Mouse (Mus musculus): Measurements from ENCODE around the gene Atp8b2. TPM values are rescaled to one million over a fixed set of nuclear protein-coding genes. Genes with fewer than 3 reads are reported as not detected.
A peak's percentile ranks its signal among the peaks of the same experiment; 100 is the strongest.

Atp8b2 gene
- polyA plus RNA-seq, 1 experiment from 2014 or later, result 19.1 TPM

- no peaks in the 10 kb centered on the region for H3K36me3 ChIP-seq (ENCODE audit: control insufficient read depth, insufficient read depth, low read length)
- H3K4me1 ChIP-seq (replicated peaks; ENCODE audit: control insufficient read depth, insufficient read depth, low read length), result 0 out of 2 replicates have a peak, but pooled peaks cover 2% of the 10 kb centered on the region
- no peak overlapping the region for H3K9ac ChIP-seq (ENCODE audit: low read depth, low read length)
- ATAC-seq (ENCODE audit: low FRiP score), result no peak
- no peak overlapping the region for H3K4me3 ChIP-seq (ENCODE audit: low read depth, low read length)
- H3K9me3 ChIP-seq (ENCODE audit: control insufficient read depth, low read length), result no peaks in the 10 kb centered on the region
- H3K4me2 ChIP-seq (replicated peaks; ENCODE audit: low read depth, low read length), result no peak overlapping the region
- WGBS, result 61% methylated on average over 3 of the region's 3 CpGs
- no peak overlapping the region for H3K27ac ChIP-seq (ENCODE audit: low read depth, low read length)
- peaks cover 15% of the 10 kb centered on the region for H3K27me3 ChIP-seq (ENCODE audit: control insufficient read depth, insufficient read depth, low read length)
- no peak for DNase-seq (ENCODE audit: low spot score)
Observed at GRCm38 (mm10) chr3:89917408-89917807, 45.9 kb downstream of the Atp8b2 start.

- ATAC-seq (ENCODE audit: low FRiP score), result no peak
Observed at GRCm38 (mm10) chr3:89916622-89917021, 46.7 kb downstream of the Atp8b2 start.

DNA sequence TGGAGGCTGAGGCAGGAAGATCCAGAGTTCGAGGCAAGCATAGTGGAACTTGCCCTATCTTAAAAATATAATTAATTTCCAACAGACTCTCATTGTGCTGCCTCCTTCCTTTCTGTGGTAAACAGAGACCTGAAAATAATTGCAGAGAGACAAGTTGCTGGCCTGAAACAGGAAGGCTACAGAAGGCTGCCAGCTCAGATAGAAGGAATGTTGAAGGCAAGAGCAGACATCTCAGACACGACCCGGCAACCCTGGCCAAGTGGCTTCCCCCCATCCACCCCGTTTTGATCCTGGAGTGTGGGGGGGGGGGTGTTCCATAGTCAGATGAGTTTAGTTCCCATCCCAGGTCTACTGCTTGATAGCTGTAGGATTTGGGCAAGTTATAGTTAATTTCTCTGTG lies 48.6 kb downstream of the Atp8b2 start:
- H3K36me3 ChIP-seq (ENCODE audit: control insufficient read depth, insufficient read depth, low read length), result no peaks in the 10 kb centered on the region
- peaks cover 20% of the 10 kb centered on the region for H3K27me3 ChIP-seq (ENCODE audit: control insufficient read depth, insufficient read depth, low read length)
- no peak overlapping the region for H3K4me3 ChIP-seq (ENCODE audit: low read depth, low read length)
- H3K9me3 ChIP-seq (ENCODE audit: control insufficient read depth, low read length), result no peaks in the 10 kb centered on the region
- ATAC-seq (ENCODE audit: low FRiP score) (no peak), DNase-seq (ENCODE audit: low spot score) (no peak)
- H3K4me2 ChIP-seq (replicated peaks; ENCODE audit: low read depth, low read length), result no peak overlapping the region
- WGBS, result 79% methylated on average over 4 of the region's 4 CpGs
- H3K27ac ChIP-seq (ENCODE audit: low read depth, low read length), result no peak overlapping the region
- H3K4me1 ChIP-seq (replicated peaks; ENCODE audit: control insufficient read depth, insufficient read depth, low read length), result 0 out of 2 replicates have a peak, but pooled peaks cover 2% of the 10 kb centered on the region
- H3K9ac ChIP-seq (ENCODE audit: low read depth, low read length), result no peak overlapping the region

More at GRCm38 (mm10) chr3:89916622-89917021, 46.7 kb downstream of the Atp8b2 start:
- Histone ChIP-seq H3K27ac (ENCODE audit: low read depth, low read length) (no peak overlapping the region), H3K4me1 (replicated peaks; ENCODE audit: control insufficient read depth, insufficient read depth, low read length) (0 out of 2 replicates have a peak, but pooled peaks cover 2% of the 10 kb centered on the region), H3K27me3 (ENCODE audit: control insufficient read depth, insufficient read depth, low read length) (peaks cover 20% of the 10 kb centered on the region), H3K9ac (ENCODE audit: low read depth, low read length) (no peak overlapping the region), H3K9me3 (ENCODE audit: control insufficient read depth, low read length) (no peaks in the 10 kb centered on the region), H3K4me3 (ENCODE audit: low read depth, low read length) (no peak overlapping the region), H3K36me3 (ENCODE audit: control insufficient read depth, insufficient read depth, low read length) (no peaks in the 10 kb centered on the region), H3K4me2 (replicated peaks; ENCODE audit: low read depth, low read length) (no peak overlapping the region)
- WGBS, result 90% methylated on average over 1 of the region's 1 CpGs
- DNase-seq (ENCODE audit: low spot score), result no peak

DNA sequence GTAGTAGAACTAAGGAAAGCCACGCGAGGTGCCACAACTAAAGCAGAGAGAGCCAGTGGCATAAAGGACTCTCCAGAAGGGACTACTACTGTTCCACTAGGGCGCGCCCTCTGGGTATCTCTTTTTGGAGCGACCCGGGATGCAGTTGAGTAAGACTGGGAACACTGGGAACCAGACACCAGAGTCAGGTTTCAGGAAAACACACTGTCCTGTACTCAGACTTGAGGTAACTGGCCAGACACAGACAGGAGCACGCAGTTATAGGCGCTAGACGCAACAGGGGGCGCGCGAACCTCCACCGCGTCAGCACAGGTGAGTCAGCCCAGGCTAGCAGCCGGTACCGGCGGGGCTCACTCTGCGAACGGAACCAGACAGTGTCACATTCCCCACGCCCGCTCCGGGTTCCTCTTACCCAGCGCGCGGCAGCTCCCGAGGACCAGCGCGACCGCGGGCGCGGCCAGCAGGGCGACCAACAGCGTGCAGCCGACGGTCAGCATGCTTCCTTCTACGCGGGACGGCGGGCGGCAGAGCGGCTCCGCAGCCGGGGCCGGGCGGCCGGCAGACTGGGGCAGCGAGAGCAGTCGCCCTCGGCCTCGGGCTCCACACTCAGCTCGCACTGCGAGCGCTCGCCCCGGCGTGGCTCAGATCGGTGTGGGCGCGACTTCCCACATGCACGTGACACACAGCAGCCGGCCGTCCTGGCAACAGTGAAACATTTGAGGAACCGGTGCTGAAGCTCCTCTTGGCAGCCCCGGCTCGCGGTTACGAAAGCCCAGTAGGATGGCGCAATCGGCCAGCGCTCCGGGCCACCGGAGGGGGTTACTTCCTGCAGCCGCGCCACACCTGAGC lies 50.5 kb downstream of the Atp8b2 start, which contains the start of gene Il6ra:
Gene Il6ra (minus strand): TSS at position 654 of the 849 bp plus-strand sequence.
- Histone ChIP-seq H3K9me3 (ENCODE audit: control insufficient read depth, low read length) (no peaks in the 10 kb centered on the region), H3K36me3 (ENCODE audit: control insufficient read depth, insufficient read depth, low read length) (no peaks in the 10 kb centered on the region), H3K4me1 (replicated peaks; ENCODE audit: control insufficient read depth, insufficient read depth, low read length) (0 out of 2 replicates have a peak, but pooled peaks cover 2% of the 10 kb centered on the region), H3K27ac (ENCODE audit: low read depth, low read length) (no peak within 1 kb of the TSS), H3K4me2 (replicated peaks; ENCODE audit: low read depth, low read length) (peak within 1 kb of the TSS; percentile 93), H3K9ac (ENCODE audit: low read depth, low read length) (peak within 1 kb of the TSS; percentile 38), H3K27me3 (ENCODE audit: control insufficient read depth, insufficient read depth, low read length) (peaks cover 20% of the 10 kb centered on the region), H3K4me3 (ENCODE audit: low read depth, low read length) (peak within 1 kb of the TSS; percentile 47)
- DNase-seq (ENCODE audit: low spot score) (peak; percentile 72), ATAC-seq (ENCODE audit: low FRiP score) (peak; percentile 59)
- under 1% methylated on average over 74 of the region's 75 CpGs for WGBS

DNA sequence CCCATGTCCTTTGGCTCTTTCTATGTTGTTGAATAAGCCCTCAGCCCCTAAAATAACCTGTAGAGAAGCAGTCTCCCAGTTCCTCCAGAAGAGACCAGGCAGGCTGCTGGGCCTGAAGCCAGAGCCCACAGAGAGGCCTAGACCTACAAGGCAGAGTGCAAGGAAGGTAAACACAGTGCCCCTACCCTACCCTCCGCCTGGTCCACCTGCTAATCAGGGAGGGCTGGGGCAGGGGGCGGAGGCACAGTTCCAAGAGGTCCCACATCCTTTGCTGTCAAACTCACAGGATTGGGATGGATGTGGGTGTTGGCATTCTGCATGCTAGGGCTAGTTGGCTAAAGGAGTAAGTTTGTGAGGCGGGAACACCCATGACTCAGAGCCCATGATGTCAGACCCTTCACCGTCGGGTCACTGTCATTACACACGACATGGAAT lies 51.2 kb downstream of the Atp8b2 start:
- Histone ChIP-seq H3K4me3 (ENCODE audit: low read depth, low read length) (no peak overlapping the region), H3K4me2 (replicated peaks; ENCODE audit: low read depth, low read length) (no peak overlapping the region), H3K36me3 (ENCODE audit: control insufficient read depth, insufficient read depth, low read length) (no peaks in the 10 kb centered on the region), H3K4me1 (replicated peaks; ENCODE audit: control insufficient read depth, insufficient read depth, low read length) (0 out of 2 replicates have a peak, but pooled peaks cover 2% of the 10 kb centered on the region), H3K9me3 (ENCODE audit: control insufficient read depth, low read length) (no peaks in the 10 kb centered on the region), H3K27ac (ENCODE audit: low read depth, low read length) (no peak overlapping the region), H3K27me3 (ENCODE audit: control insufficient read depth, insufficient read depth, low read length) (peaks cover 20% of the 10 kb centered on the region), H3K9ac (ENCODE audit: low read depth, low read length) (no peak overlapping the region)
- ATAC-seq (ENCODE audit: low FRiP score) (0 out of 2 replicates have a peak, but pooled peaks have one; percentile 6), DNase-seq (ENCODE audit: low spot score) (no peak)
- WGBS, result 38% methylated on average over 6 of the region's 6 CpGs

- Histone ChIP-seq H3K9me3 (ENCODE audit: control insufficient read depth, low read length) (no peaks in the 10 kb centered on the region), H3K36me3 (ENCODE audit: control insufficient read depth, insufficient read depth, low read length) (no peaks in the 10 kb centered on the region), H3K4me1 (replicated peaks; ENCODE audit: control insufficient read depth, insufficient read depth, low read length) (0 out of 2 replicates have a peak, but pooled peaks cover 2% of the 10 kb centered on the region), H3K9ac (ENCODE audit: low read depth, low read length) (no peak overlapping the region), H3K4me3 (ENCODE audit: low read depth, low read length) (no peak overlapping the region), H3K27me3 (ENCODE audit: control insufficient read depth, insufficient read depth, low read length) (peaks cover 20% of the 10 kb centered on the region), H3K4me2 (replicated peaks; ENCODE audit: low read depth, low read length) (no peak overlapping the region), H3K27ac (ENCODE audit: low read depth, low read length) (no peak overlapping the region)
- no peak for DNase-seq (ENCODE audit: low spot score)
- WGBS, result 77% methylated on average over 3 of the region's 3 CpGs
- no peak for ATAC-seq (ENCODE audit: low FRiP score)
Observed at GRCm38 (mm10) chr3:89911207-89911606, 52.1 kb downstream of the Atp8b2 start.

GRCm38 (mm10) chr3:89909703-89910542 lies 53.4 kb downstream of the Atp8b2 start:
- no peak overlapping the region for H3K4me2 ChIP-seq (replicated peaks; ENCODE audit: low read depth, low read length)
- H3K36me3 ChIP-seq (ENCODE audit: control insufficient read depth, insufficient read depth, low read length), result no peaks in the 10 kb centered on the region
- ATAC-seq (ENCODE audit: low FRiP score), result no peak
- H3K27ac ChIP-seq (ENCODE audit: low read depth, low read length), result no peak overlapping the region
- no peak overlapping the region for H3K9ac ChIP-seq (ENCODE audit: low read depth, low read length)
- no peak overlapping the region for H3K4me3 ChIP-seq (ENCODE audit: low read depth, low read length)
- peaks cover 20% of the 10 kb centered on the region for H3K27me3 ChIP-seq (ENCODE audit: control insufficient read depth, insufficient read depth, low read length)
- no peaks in the 10 kb centered on the region for H3K9me3 ChIP-seq (ENCODE audit: control insufficient read depth, low read length)
- WGBS, result 50% methylated on average over 5 of the region's 5 CpGs
- 0 out of 2 replicates have a peak, but pooled peaks cover 2% of the 10 kb centered on the region for H3K4me1 ChIP-seq (replicated peaks; ENCODE audit: control insufficient read depth, insufficient read depth, low read length)
- DNase-seq (ENCODE audit: low spot score), result no peak

- no peak overlapping the region for H3K9ac ChIP-seq (ENCODE audit: low read depth, low read length)
- ATAC-seq (ENCODE audit: low FRiP score), result no peak
Observed at GRCm38 (mm10) chr3:89908836-89909235, 54.5 kb downstream of the Atp8b2 start.

More at GRCm38 (mm10) chr3:89908836-89909235, 54.5 kb downstream of the Atp8b2 start:
- H3K9me3 ChIP-seq (ENCODE audit: control insufficient read depth, low read length), result no peaks in the 10 kb centered on the region
- H3K27me3 ChIP-seq (ENCODE audit: control insufficient read depth, insufficient read depth, low read length), result peaks cover 14% of the 10 kb centered on the region
- no peak overlapping the region for H3K4me2 ChIP-seq (replicated peaks; ENCODE audit: low read depth, low read length)
- H3K4me1 ChIP-seq (replicated peaks; ENCODE audit: control insufficient read depth, insufficient read depth, low read length), result 0 out of 2 replicates have a peak, but pooled peaks cover 2% of the 10 kb centered on the region
- no peak overlapping the region for H3K27ac ChIP-seq (ENCODE audit: low read depth, low read length)
- 81% methylated on average over 6 of the region's 6 CpGs for WGBS
- H3K36me3 ChIP-seq (ENCODE audit: control insufficient read depth, insufficient read depth, low read length), result no peaks in the 10 kb centered on the region
- no peak for DNase-seq (ENCODE audit: low spot score)
- no peak overlapping the region for H3K4me3 ChIP-seq (ENCODE audit: low read depth, low read length)

Data from hindbrain, embryonic 11.5 days (tissue).